Mouse (Mus musculus) liver, embryonic 16.5 days (tissue): ENCODE measurements around the gene Nbas. TPM values are rescaled to one million over a fixed set of nuclear protein-coding genes. Genes with fewer than 3 reads are reported as not detected.
A peak's percentile ranks its signal among the peaks of the same experiment; 100 is the strongest.

Experiments used
- ATAC-seq: fragments of 200-750 bp; cut with Nextera tagmentation; 2 replicates; pipeline ENCODE4 v1.8.0; 2017; ENCODE audit warnings: low read depth, mild to moderate bottlenecking, moderate number of reproducible peaks, moderate library complexity
- H3K27ac ChIP-seq: fragments of 300-500 bp; sonication (generic); 2 replicates; pipeline ENCODE4 v1.5.1; 2014; ENCODE audit warnings: mild to moderate bottlenecking, low read length
- H3K27me3 ChIP-seq: fragments of 300-500 bp; sonication (generic); 2 replicates; pipeline ENCODE4 v1.6.1; 2014; ENCODE audit warnings: low read depth, low read length, mixed read lengths; ENCODE audit not compliant: control insufficient read depth, insufficient read depth
- H3K36me3 ChIP-seq: fragments of 300-500 bp; sonication (generic); 2 replicates; pipeline ENCODE4 v1.6.1; 2014; ENCODE audit warnings: mild to moderate bottlenecking; ENCODE audit not compliant: control insufficient read depth, insufficient read depth
- H3K4me1 ChIP-seq: fragments of 300-500 bp; sonication (generic); 2 replicates; pipeline ENCODE4 v1.6.1; 2014; ENCODE audit warnings: low read depth, low read length, mixed read lengths; ENCODE audit not compliant: control insufficient read depth
- H3K4me2 ChIP-seq: fragments of 300-500 bp; sonication (generic); 2 replicates; pipeline ENCODE4 v1.6.1; 2014; ENCODE audit warnings: low read depth, low read length, mixed read lengths
- H3K4me3 ChIP-seq: fragments of 300-500 bp; sonication (generic); 2 replicates; pipeline ENCODE4 v1.5.1; 2014; ENCODE audit warnings: low read depth, mild to moderate bottlenecking, low read length
- H3K9ac ChIP-seq: fragments of 300-500 bp; sonication (generic); 2 replicates; pipeline ENCODE4 v1.6.1; 2014; ENCODE audit warnings: low read depth, low read length
- H3K9me3 ChIP-seq: fragments of 300-500 bp; sonication (generic); replicated peaks from 2 replicates; pipeline ENCODE4 v1.6.1; 2016; ENCODE audit warnings: low read length; ENCODE audit not compliant: control insufficient read depth
- WGBS: fragments of 180-500 bp; shearing (Covaris S2); extraction: QIAGEN DNeasy Blood & Tissue Kit; methylation state at CpG from one replicate; pipeline ENCODE4 v1.1.7; 2014; ENCODE audit not compliant: insufficient replicate concordance; 5-methylcytosine and 5-hydroxymethylcytosine counted together
- polyA plus RNA-seq: library from polyadenylated mRNA; unstranded; fragments of >200 nt; fragmentation: Nextera tagmentation; extraction: Ambion mirVana; gene quantifications from 2 replicates; pipeline ENCODE4 v1.2.1, GENCODE M21; 2015

Nbas gene
- polyA plus RNA-seq, 1 experiment from 2014 or later = 5.1 TPM

DNA sequence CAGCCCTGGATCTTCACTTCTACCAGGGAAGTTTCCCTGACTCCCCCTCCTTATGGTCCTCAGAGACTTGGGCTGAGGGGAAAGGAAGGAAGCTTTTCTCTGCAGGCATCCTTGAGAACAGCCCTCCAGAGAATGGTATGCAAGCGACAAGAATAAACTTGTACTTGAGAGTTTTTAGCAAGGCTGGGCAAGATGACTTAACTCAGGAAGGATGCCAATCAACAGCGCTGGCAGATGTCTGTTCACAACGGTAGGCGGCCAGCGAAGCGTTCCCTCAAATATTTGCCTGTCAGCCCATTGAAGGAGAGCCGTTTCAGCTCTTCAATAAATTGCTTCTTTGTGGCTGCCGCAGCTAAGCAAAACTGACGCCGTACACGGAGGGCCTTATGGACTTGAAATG, 340.1 kb downstream of the Nbas start:
- Histone ChIP-seq H3K27me3 (no peaks in the 10 kb centered on the region), H3K4me1 (no peaks in the 10 kb centered on the region), H3K9me3 (no peaks in the 10 kb centered on the region), H3K27ac (no peak overlapping the region), H3K4me3 (no peak overlapping the region), H3K36me3 (no peaks in the 10 kb centered on the region), H3K9ac (no peak overlapping the region), H3K4me2 (no peak overlapping the region)
- no peak for ATAC-seq
- WGBS = 76% methylated on average over 11 of the region's 11 CpGs

DNA sequence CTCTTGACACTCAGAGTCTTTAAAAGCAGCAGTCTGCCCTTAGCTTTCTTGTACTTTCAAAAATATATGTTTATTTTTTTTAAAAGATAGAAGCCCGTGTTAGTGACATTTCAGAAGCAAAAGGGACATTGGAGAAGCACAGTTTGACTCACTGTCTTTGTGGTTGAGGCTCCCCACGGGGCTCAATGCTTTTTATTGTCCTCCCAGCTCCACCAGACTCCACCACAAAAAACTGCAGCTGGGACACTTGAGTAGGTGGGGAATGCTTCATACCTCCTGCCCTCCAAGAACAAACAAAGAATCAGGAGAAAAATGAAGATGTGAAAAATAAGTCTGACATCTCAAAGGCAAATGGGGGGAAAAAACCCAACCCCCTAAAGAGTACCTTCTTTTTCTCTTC, 344.1 kb downstream of the Nbas start:
- WGBS = 11% methylated on average over 2 of the region's 2 CpGs

DNA sequence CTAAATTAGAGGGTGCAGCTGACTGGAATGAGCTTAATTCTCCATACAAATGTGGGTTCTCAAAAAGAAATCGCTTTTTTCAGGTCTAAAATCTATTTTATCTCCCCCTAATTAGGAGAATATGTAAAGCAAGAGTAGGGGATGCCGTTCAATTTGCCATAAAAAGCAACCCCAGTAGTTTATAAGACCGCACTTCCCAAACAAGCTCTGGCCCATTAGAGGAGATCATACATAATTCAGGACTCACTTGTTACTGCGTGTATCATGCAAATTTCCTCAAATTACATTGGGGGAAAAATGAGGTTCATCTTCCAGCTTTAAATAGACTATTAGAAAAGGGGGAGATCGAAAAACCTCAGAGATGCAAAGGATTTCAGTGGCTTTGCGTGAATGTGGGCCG, 346.7 kb downstream of the Nbas start:
- no peaks in the 10 kb centered on the region for H3K36me3 ChIP-seq
- no peaks in the 10 kb centered on the region for H3K27me3 ChIP-seq
- no peak overlapping the region for H3K4me2 ChIP-seq
- H3K27ac ChIP-seq = no peak overlapping the region
- 65% methylated on average over 7 of the region's 7 CpGs for WGBS
- no peak for ATAC-seq
- H3K4me1 ChIP-seq = no peaks in the 10 kb centered on the region
- H3K4me3 ChIP-seq = no peak overlapping the region
- no peak overlapping the region for H3K9ac ChIP-seq
- no peaks in the 10 kb centered on the region for H3K9me3 ChIP-seq

More for the DNA sequence above, 344.1 kb downstream of the Nbas start:
- Histone ChIP-seq H3K27me3 (no peaks in the 10 kb centered on the region), H3K4me3 (no peak overlapping the region), H3K4me2 (no peak overlapping the region), H3K4me1 (no peaks in the 10 kb centered on the region), H3K36me3 (no peaks in the 10 kb centered on the region), H3K9ac (no peak overlapping the region), H3K9me3 (no peaks in the 10 kb centered on the region), H3K27ac (no peak overlapping the region)
- ATAC-seq = no peak

DNA sequence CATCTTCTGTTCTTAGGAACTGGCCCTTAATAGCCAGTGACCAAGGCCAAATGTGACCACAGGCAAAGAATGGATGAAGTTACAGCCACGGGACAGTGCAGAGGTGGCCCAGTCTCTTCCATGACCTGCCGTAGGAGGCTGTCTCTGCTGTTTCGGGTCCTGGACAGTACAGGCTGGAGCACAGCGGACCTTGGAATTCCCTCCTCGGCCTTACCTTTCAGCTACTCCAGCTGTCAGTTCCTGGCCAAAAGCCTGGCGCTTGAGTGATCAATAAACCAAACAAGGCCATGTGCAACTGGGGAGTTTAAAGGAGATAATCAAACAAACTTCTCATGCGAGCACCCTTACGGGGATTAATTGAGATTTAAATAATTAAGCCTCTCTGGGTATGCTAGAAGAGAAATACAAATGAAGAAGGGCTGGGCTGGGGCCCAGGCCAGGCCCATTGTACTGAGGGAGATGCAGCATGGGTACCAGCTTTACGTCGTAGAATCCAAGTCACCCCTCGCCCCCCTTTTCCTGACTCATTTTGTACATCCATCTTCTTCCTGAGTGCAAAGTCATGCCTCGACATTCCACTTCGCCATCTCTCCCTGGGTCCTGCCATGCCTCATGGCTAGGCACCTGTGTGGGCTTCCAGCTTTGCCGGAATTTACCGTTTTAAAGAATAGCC, 353.4 kb downstream of the Nbas start:
- no peaks in the 10 kb centered on the region; the same call in 1 of the 2 replicates for H3K4me1 ChIP-seq
- H3K4me3 ChIP-seq = no peak overlapping the region
- no peak overlapping the region for H3K9ac ChIP-seq
- no peaks in the 10 kb centered on the region for H3K27me3 ChIP-seq
- ATAC-seq = peak; percentile 43; the same call in 1 of the 2 replicates
- 66% methylated on average over 15 of the region's 15 CpGs for WGBS
- no peak overlapping the region for H3K27ac ChIP-seq
- no peaks in the 10 kb centered on the region for H3K9me3 ChIP-seq
- no peaks in the 10 kb centered on the region for H3K36me3 ChIP-seq
- H3K4me2 ChIP-seq = no peak overlapping the region

DNA sequence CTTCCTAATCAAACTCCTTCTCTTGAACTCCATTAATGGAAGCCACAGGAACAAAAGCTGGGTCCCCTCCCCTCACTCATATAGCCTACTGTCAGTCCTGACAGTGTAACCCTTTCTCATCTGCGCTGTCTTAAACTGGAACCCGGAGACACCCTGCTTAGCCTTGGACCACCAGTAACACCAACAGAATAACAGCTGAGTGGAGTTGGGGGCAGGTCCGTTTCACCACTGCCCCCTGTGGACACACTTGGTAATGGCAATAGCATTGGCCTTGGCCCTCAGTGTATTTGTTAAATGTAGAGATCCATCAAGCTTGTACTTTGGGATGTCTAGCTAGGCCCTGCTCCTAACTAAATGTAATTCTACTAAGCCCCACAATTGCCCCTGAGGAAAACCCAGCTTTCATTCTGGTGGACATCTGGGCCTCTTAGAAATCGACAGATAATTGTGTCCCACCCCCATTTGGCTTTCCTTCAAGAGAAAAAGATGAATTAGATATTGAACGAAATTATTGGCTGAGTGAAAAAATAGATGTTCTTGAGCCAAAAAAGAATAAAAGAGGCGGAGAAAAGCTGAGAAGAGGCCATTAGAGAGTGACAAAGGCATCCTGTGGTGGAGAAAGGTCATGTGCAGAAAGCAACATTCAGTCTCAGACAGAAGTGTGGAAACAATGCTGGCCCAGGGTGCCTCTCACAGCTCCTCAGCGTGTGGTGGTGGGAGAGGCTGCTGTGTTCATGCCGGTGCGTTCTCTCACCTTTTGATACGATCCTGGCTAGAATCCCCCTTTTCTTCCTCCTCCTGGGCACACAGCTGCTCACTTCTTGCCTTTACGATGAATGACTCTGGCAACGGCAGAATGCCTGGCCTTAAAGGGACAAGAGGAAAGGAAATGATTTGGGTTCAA, 358.1 kb downstream of the Nbas start:
- H3K27ac ChIP-seq = no peak overlapping the region
- no peaks in the 10 kb centered on the region for H3K36me3 ChIP-seq
- H3K4me1 ChIP-seq = no peaks in the 10 kb centered on the region; the same call in 1 of the 2 replicates
- H3K4me2 ChIP-seq = no peak overlapping the region
- no peak overlapping the region for H3K9ac ChIP-seq
- WGBS = 54% methylated on average over 12 of the region's 12 CpGs
- no peaks in the 10 kb centered on the region for H3K9me3 ChIP-seq
- ATAC-seq = no peak
- H3K27me3 ChIP-seq = no peaks in the 10 kb centered on the region
- no peak overlapping the region for H3K4me3 ChIP-seq

Other genes starting within 250 kb of the Nbas start
- gene Ddx1, start 19.9 kb upstream of the Nbas start, polyA plus RNA-seq = 51.4 and 56.3 TPM in 2 replicates